ENCODE assay signal across 25 mouse cellular contexts in the genomic region with DNA sequence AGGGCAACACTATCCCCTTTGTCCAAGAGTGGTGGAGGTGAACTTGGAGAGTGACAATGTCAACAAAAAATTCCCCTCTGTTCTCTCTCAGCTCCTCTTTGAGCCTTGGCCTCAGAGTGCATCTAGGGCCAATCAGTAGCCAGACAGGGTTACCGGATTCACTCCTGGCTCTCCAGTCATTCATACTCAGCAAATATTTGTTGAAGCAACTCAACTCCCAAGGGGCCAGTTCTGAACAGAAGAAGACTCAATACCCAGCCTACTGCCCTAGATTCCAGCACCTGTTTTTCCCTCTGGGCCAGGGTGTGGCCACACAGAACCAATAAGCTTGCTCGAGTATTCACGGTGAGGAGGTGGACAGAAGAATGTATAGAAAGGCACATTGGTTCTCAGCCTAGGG. TPM values are rescaled to one million over a fixed set of nuclear protein-coding genes. Genes with fewer than 3 reads are reported as not detected.
A peak's percentile ranks its signal among the peaks of the same experiment; 100 is the strongest.
DNase-seq lines count a peak whose midpoint lies in the region; ATAC-seq and TF ChIP-seq lines count a peak whose summit lies in the region.
"Had no signal": no experiment of that assay in that cellular context is flagged by ENCODE, and none has a peak within 500 bp of the region (broad histone marks: within the 10 kb centered on the region; RNA-seq: fewer than 3 reads in every experiment).

No protein-coding gene starts in this region.

- no peak for TF ChIP-seq CTCF in intestine, postnatal 0 days (IDR thresholded peaks at IDR 0.05; ENCODE audit: low read depth)
- no peak for TF ChIP-seq CTCF in stomach, postnatal 0 days (IDR thresholded peaks at IDR 0.05; ENCODE audit: low read depth)

- no peaks in the 10 kb centered on the region for H3K4me1 ChIP-seq in intestine, embryonic 14.5 days (replicated peaks; ENCODE audit: control insufficient read depth, insufficient read depth, low read length)
- H3K4me1 ChIP-seq in intestine, postnatal 0 days (replicated peaks; ENCODE audit: control insufficient read depth, insufficient read depth, low read length) = 0 out of 2 replicates have a peak, but pooled peaks cover 5% of the 10 kb centered on the region
- no peaks in the 10 kb centered on the region for H3K4me1 ChIP-seq in stomach, postnatal 0 days (replicated peaks; ENCODE audit: control insufficient read depth, insufficient read depth)
- H3K4me1 ChIP-seq: embryonic facial prominence, embryonic 15.5 days; forebrain, embryonic 12.5 days; limb, embryonic 13.5 days had no signal

- TF ChIP-seq EP300 in stomach, postnatal 0 days (optimal IDR thresholded peaks at IDR 0.05) = no peak

- no peak overlapping the region for H3K4me2 ChIP-seq in intestine, embryonic 14.5 days (ENCODE audit: low read length)
- H3K4me2 ChIP-seq in intestine, postnatal 0 days (replicated peaks; ENCODE audit: low read depth) = no peak overlapping the region
- no peak overlapping the region for H3K4me2 ChIP-seq in stomach, postnatal 0 days (replicated peaks; ENCODE audit: low read depth)
- H3K4me2 ChIP-seq: embryonic facial prominence, embryonic 15.5 days; forebrain, embryonic 12.5 days; heart, embryonic 12.5 days; limb, embryonic 13.5 days; liver, embryonic 11.5 days had no signal

- DNase-seq in gastrocnemius, postnatal 25 days = peak; percentile 23
- no peak for DNase-seq in gastrocnemius, postnatal 14 days
- DNase-seq in intestine, embryonic 14.5 days (ENCODE audit: low spot score) = no peak
- DNase-seq in stomach, postnatal 0 days (ENCODE audit: low spot score) = peak; percentile 38
- DNase-seq in layer of hippocampus, adult 11-12 months (ENCODE audit: low spot score) = no peak
- no peak for DNase-seq in T-cell, adult 2 months (ENCODE audit: low spot score)
- DNase-seq: adrenal gland, adult 8-10 months; cerebellum, postnatal 14 days; heart, adult 2 months; heart, postnatal 10 days; kidney, adult 11 months; kidney, postnatal 14 days; lung, postnatal 14 days; midbrain, embryonic 14.5 days had no signal

- ATAC-seq in intestine, embryonic 14.5 days (replicated peaks; ENCODE audit: low FRiP score, low TSS enrichment, low read depth) = peak; percentile 47; the same call in 1 of the 2 replicates
- peak; percentile 39; the same call in 1 of the 2 replicates for ATAC-seq in intestine, postnatal 0 days
- ATAC-seq in stomach, postnatal 0 days (ENCODE audit: low FRiP score, low TSS enrichment) = peak; percentile 55; the same call in 1 of the 2 replicates
- ATAC-seq: activated CD4-positive, CD25-positive, alpha-beta regulatory T cell, adult 4 months; CD4-positive, CD25-positive, alpha-beta regulatory T cell, adult 4 months; hindbrain, embryonic 16.5 days had no signal

- H3K4me3 ChIP-seq in intestine, embryonic 14.5 days (ENCODE audit: low read depth, low read length) = no peak overlapping the region
- H3K4me3 ChIP-seq in intestine, postnatal 0 days (ENCODE audit: low read depth, low read length) = no peak overlapping the region
- no peak overlapping the region for H3K4me3 ChIP-seq in stomach, postnatal 0 days (ENCODE audit: low read depth, low read length)
- H3K4me3 ChIP-seq: embryonic facial prominence, embryonic 10.5 days; embryonic facial prominence, embryonic 15.5 days; forebrain, embryonic 12.5 days; heart, adult 2 months; heart, embryonic 12.5 days; hindbrain, embryonic 10.5 days; limb, embryonic 13.5 days had no signal

- H3K9me3 ChIP-seq in intestine, embryonic 14.5 days (ENCODE audit: control insufficient read depth, low read length) = no peaks in the 10 kb centered on the region
- H3K9me3 ChIP-seq in intestine, postnatal 0 days (ENCODE audit: control insufficient read depth) = no peaks in the 10 kb centered on the region
- H3K9me3 ChIP-seq in stomach, postnatal 0 days (ENCODE audit: control insufficient read depth, low read length) = no peaks in the 10 kb centered on the region
- H3K9me3 ChIP-seq: embryonic facial prominence, embryonic 10.5 days; embryonic facial prominence, embryonic 15.5 days; forebrain, embryonic 12.5 days; heart, embryonic 12.5 days; hindbrain, embryonic 10.5 days; limb, embryonic 13.5 days had no signal

- no peak overlapping the region for H3K27ac ChIP-seq in intestine, embryonic 14.5 days (ENCODE audit: low read depth)
- no peak overlapping the region for H3K27ac ChIP-seq in intestine, postnatal 0 days (ENCODE audit: low read depth, low read length)
- peak overlapping the region; percentile 40; the same call in 1 of the 2 replicates for H3K27ac ChIP-seq in stomach, postnatal 0 days (replicated peaks)
- H3K27ac ChIP-seq: embryonic facial prominence, embryonic 10.5 days; embryonic facial prominence, embryonic 15.5 days; forebrain, embryonic 12.5 days; heart, adult 2 months; hindbrain, embryonic 10.5 days; limb, embryonic 13.5 days had no signal

- H3K9ac ChIP-seq in intestine, embryonic 14.5 days (ENCODE audit: low read length) = no peak overlapping the region
- no peak overlapping the region for H3K9ac ChIP-seq in intestine, postnatal 0 days (ENCODE audit: low read depth, low read length)
- H3K9ac ChIP-seq in stomach, postnatal 0 days (ENCODE audit: low read length) = no peak overlapping the region
- H3K9ac ChIP-seq: embryonic facial prominence, embryonic 15.5 days; forebrain, embryonic 12.5 days; heart, embryonic 12.5 days; limb, embryonic 13.5 days had no signal

- 66% methylated on average over 3 of the region's 3 CpGs for WGBS in intestine, embryonic 14.5 days
- 48% methylated on average over 3 of the region's 3 CpGs for WGBS in intestine, postnatal 0 days
- WGBS in stomach, postnatal 0 days = 62% methylated on average over 3 of the region's 3 CpGs

- intact Hi-C loops in gastrocnemius, postnatal 14 days (cut with DNase I; ENCODE audit: low total_unique reads) = no loop called here

- H3K27me3 ChIP-seq in intestine, embryonic 14.5 days (replicated peaks; ENCODE audit: control insufficient read depth, insufficient read depth, low read length) = no peaks in the 10 kb centered on the region
- H3K27me3 ChIP-seq in intestine, postnatal 0 days (replicated peaks; ENCODE audit: control insufficient read depth, insufficient read depth, low read length) = no peaks in the 10 kb centered on the region
- no peaks in the 10 kb centered on the region for H3K27me3 ChIP-seq in stomach, postnatal 0 days (ENCODE audit: control insufficient read depth, insufficient read depth, low read length)
- H3K27me3 ChIP-seq: embryonic facial prominence, embryonic 15.5 days; forebrain, embryonic 12.5 days; heart, embryonic 12.5 days; limb, embryonic 13.5 days had no signal

- no peaks in the 10 kb centered on the region for H3K36me3 ChIP-seq in intestine, embryonic 14.5 days (ENCODE audit: control insufficient read depth, insufficient read depth, low read length)
- no peaks in the 10 kb centered on the region for H3K36me3 ChIP-seq in intestine, postnatal 0 days (ENCODE audit: control insufficient read depth, insufficient read depth)
- H3K36me3 ChIP-seq in stomach, postnatal 0 days (ENCODE audit: control insufficient read depth, insufficient read depth, low read length) = no peaks in the 10 kb centered on the region
- H3K36me3 ChIP-seq: embryonic facial prominence, embryonic 10.5 days; embryonic facial prominence, embryonic 15.5 days; forebrain, embryonic 12.5 days; heart, embryonic 12.5 days; hindbrain, embryonic 10.5 days; limb, embryonic 13.5 days had no signal

RNA-seq across cellular contexts. Expression of gene Dusp5, which starts 44.0 kb away (rescaled TPM):
- total RNA-seq in gastrocnemius, postnatal 25 days (2021) = 1 to 10 TPM; 1.7 to 1.8 TPM
- 1 to 10 TPM; 1.3 to 2.2 TPM for total RNA-seq in gastrocnemius, postnatal 14 days (2021)
- polyA plus RNA-seq in intestine, embryonic 14.5 days (2014; fragmentation: Nextera tagmentation; extraction: Ambion mirVana) = 5.8 and 7.3 TPM in 2 replicates
- 12.4 and 14.6 TPM in 2 replicates for polyA plus RNA-seq in intestine, postnatal 0 days (2015; fragmentation: Nextera tagmentation; extraction: Ambion mirVana)
- 14.1 and 18.5 TPM in 2 replicates for polyA plus RNA-seq in stomach, postnatal 0 days (2015; fragmentation: Nextera tagmentation; extraction: Ambion mirVana)

Comparison
In these comparisons a context has a peak if more than half of its experiments do, and no peak if none do; other contexts are left out.
1. DNase-seq: peak in gastrocnemius, postnatal 25 days (single experiment) and stomach, postnatal 0 days (single experiment); none in gastrocnemius, postnatal 14 days (single experiment), intestine, embryonic 14.5 days (single experiment), layer of hippocampus, adult 11-12 months (single experiment) and T-cell, adult 2 months (single experiment).
2. Peak in every context shown above with its lines, with median percentiles within 50 percentile points of each other: ATAC-seq.